Mouse (Mus musculus): ENCODE data around the gene Tnp1.

GRCm38 (mm10) chr1:72986715-72987114 lies 29.0 kb downstream of the Tnp1 start:
- TF ChIP-seq POLR2A (IDR thresholded peaks at IDR 0.05; ENCODE audit: extremely low read depth, insufficient read depth, low read length) (no peak), CTCF (IDR thresholded peaks at IDR 0.05; ENCODE audit: low read depth, low read length) (no peak)
